Mouse (Mus musculus): ENCODE measurements around the gene Ccdc9b.
A peak's percentile ranks its signal among the peaks of the same experiment; 100 is the strongest.

Ccdc9b gene

GRCm38 (mm10) chr2:118776295-118776694, 13.8 kb upstream of the Ccdc9b start:
- DNase-seq (ENCODE audit: low spot score) = no peak

- DNase-seq (ENCODE audit: low spot score) = no peak
Observed at GRCm38 (mm10) chr2:118775846-118776245, 13.4 kb upstream of the Ccdc9b start.

GRCm38 (mm10) chr2:118775396-118775795, 12.9 kb upstream of the Ccdc9b start:
- DNase-seq (ENCODE audit: low spot score) = no peak

GRCm38 (mm10) chr2:118774536-118774935, 12.1 kb upstream of the Ccdc9b start:
- no peak for DNase-seq (ENCODE audit: low spot score)

GRCm38 (mm10) chr2:118772158-118772874, 9.9 kb upstream of the Ccdc9b start, which contains the start of gene Phgr1:
TSS of gene Phgr1 (plus strand) at chr2:118772769.
- DNase-seq (ENCODE audit: low spot score) = no peak

GRCm38 (mm10) chr2:118766041-118767033, 3.9 kb upstream of the Ccdc9b start:
- no peak for DNase-seq (ENCODE audit: low spot score)

- DNase-seq (ENCODE audit: low spot score) = no peak
Observed at GRCm38 (mm10) chr2:118764875-118765274, 2.4 kb upstream of the Ccdc9b start.

GRCm38 (mm10) chr2:118764094-118764831, 1.8 kb upstream of the Ccdc9b start:
- DNase-seq (ENCODE audit: low spot score) = no peak

- DNase-seq (ENCODE audit: low spot score) = no peak
Observed at GRCm38 (mm10) chr2:118763469-118763868, 1.0 kb upstream of the Ccdc9b start.

GRCm38 (mm10) chr2:118762784-118763148, 305 bp upstream of the Ccdc9b start:
- DNase-seq (ENCODE audit: low spot score) = no peak

GRCm38 (mm10) chr2:118761358-118761757, 1.1 kb downstream of the Ccdc9b start:
- DNase-seq (ENCODE audit: low spot score) = no peak

GRCm38 (mm10) chr2:118760311-118761025, 2.0 kb downstream of the Ccdc9b start:
- DNase-seq (ENCODE audit: low spot score) = no peak

GRCm38 (mm10) chr2:118759828-118760227, 2.6 kb downstream of the Ccdc9b start:
- peak; percentile 76 for DNase-seq (ENCODE audit: low spot score)

GRCm38 (mm10) chr2:118756103-118756502, 6.4 kb downstream of the Ccdc9b start:
- no peak for DNase-seq (ENCODE audit: low spot score)

GRCm38 (mm10) chr2:118755407-118755806, 7.1 kb downstream of the Ccdc9b start:
- no peak for DNase-seq (ENCODE audit: low spot score)

- DNase-seq (ENCODE audit: low spot score) = no peak
Observed at GRCm38 (mm10) chr2:118754143-118754542, 8.3 kb downstream of the Ccdc9b start.

GRCm38 (mm10) chr2:118752792-118753108, 9.7 kb downstream of the Ccdc9b start:
- no peak for DNase-seq (ENCODE audit: low spot score)

- no peak for DNase-seq (ENCODE audit: low spot score)
Observed at GRCm38 (mm10) chr2:118751896-118752791, 10.3 kb downstream of the Ccdc9b start.

- DNase-seq (ENCODE audit: low spot score) = no peak
Observed at GRCm38 (mm10) chr2:118750476-118750875, 12.0 kb downstream of the Ccdc9b start.

- DNase-seq (ENCODE audit: low spot score) = no peak
Observed at GRCm38 (mm10) chr2:118749341-118749884, 13.0 kb downstream of the Ccdc9b start.

Measured in c-Kit-positive CD71-positive TER-119-positive erythroid progenitor cells, embryonic 14.5 days (primary cell).